Mouse (Mus musculus) lung, postnatal 0 days (tissue): ENCODE results near the gene Zfp825. TPM values are rescaled to one million over a fixed set of nuclear protein-coding genes. Genes with fewer than 3 reads are reported as not detected.
"Not testable (repeated sequence)": the region's sequence is repeated elsewhere in the genome, so short reads cannot be mapped to it uniquely, and the experiment has no call there.

ENCODE experiments used
- ATAC-seq: fragments of 200-750 bp; cut with Nextera tagmentation; 2 replicates; pipeline ENCODE4 v1.8.0; 2017; ENCODE audit warnings: moderate library complexity
- DNase-seq: peaks from one replicate; pipeline ENCODE4 v3.0.0-alpha.2; 2016; ENCODE audit warnings: low spot score
- H3K27ac ChIP-seq: fragments of 300-500 bp; sonication (generic); 2 replicates; pipeline ENCODE4 v1.5.1; 2014; ENCODE audit warnings: antibody characterized with exemption, mild to moderate bottlenecking, low read length, mixed read lengths
- H3K27me3 ChIP-seq: fragments of 300-500 bp; sonication (generic); replicated peaks from 2 replicates; pipeline ENCODE4 v1.6.1; 2014; ENCODE audit warnings: low read length, mixed read lengths; ENCODE audit not compliant: insufficient read depth
- H3K36me3 ChIP-seq: fragments of 300-500 bp; sonication (generic); 2 replicates; pipeline ENCODE4 v1.6.1; 2014; ENCODE audit warnings: low read length, mixed read lengths; ENCODE audit not compliant: insufficient read depth
- H3K4me1 ChIP-seq: fragments of 300-500 bp; sonication (generic); 2 replicates; pipeline ENCODE4 v1.6.1; 2014; ENCODE audit warnings: antibody characterized with exemption, low read depth, low read length, mixed read lengths; ENCODE audit not compliant: insufficient read depth
- H3K4me2 ChIP-seq: fragments of 300-500 bp; sonication (generic); replicated peaks from 2 replicates; pipeline ENCODE4 v1.6.1; 2014; ENCODE audit warnings: low read depth, mild to moderate bottlenecking, low read length, moderate library complexity, mixed read lengths
- H3K4me3 ChIP-seq: fragments of 300-500 bp; sonication (generic); 2 replicates; pipeline ENCODE4 v1.5.1; 2014; ENCODE audit warnings: low read depth, low read length
- H3K9ac ChIP-seq: fragments of 300-500 bp; sonication (generic); replicated peaks from 2 replicates; pipeline ENCODE4 v1.6.1; 2014; ENCODE audit warnings: low read depth, mild to moderate bottlenecking
- H3K9me3 ChIP-seq: fragments of 300-500 bp; sonication (generic); 2 replicates; pipeline ENCODE4 v1.6.1; 2016; ENCODE audit warnings: low read length, mixed read lengths
- CTCF ChIP-seq: IDR thresholded peaks from 2 replicates; pipeline ENCODE4 v1.5.1; 2016; ENCODE audit warnings: antibody characterized with exemption, mild to moderate bottlenecking
- EP300 ChIP-seq: IDR thresholded peaks from 2 replicates; pipeline ENCODE4 v1.6.1; 2016; ENCODE audit warnings: antibody characterized with exemption, mild to moderate bottlenecking, control low read depth
- WGBS: fragments of 180-500 bp; shearing (Covaris S2); extraction: QIAGEN DNeasy Blood & Tissue Kit; methylation state at CpG from one replicate; pipeline ENCODE4 v1.1.7; 2014; 5-methylcytosine and 5-hydroxymethylcytosine counted together
- polyA plus RNA-seq: library from polyadenylated mRNA; unstranded; fragments of >200 nt; fragmentation: Nextera tagmentation; extraction: Ambion mirVana; gene quantifications from 2 replicates; pipeline ENCODE4 v1.2.1, GENCODE M21; 2015

Gene Zfp825
- polyA plus RNA-seq, 1 experiment from 2014 or later = 14.9 TPM

DNA sequence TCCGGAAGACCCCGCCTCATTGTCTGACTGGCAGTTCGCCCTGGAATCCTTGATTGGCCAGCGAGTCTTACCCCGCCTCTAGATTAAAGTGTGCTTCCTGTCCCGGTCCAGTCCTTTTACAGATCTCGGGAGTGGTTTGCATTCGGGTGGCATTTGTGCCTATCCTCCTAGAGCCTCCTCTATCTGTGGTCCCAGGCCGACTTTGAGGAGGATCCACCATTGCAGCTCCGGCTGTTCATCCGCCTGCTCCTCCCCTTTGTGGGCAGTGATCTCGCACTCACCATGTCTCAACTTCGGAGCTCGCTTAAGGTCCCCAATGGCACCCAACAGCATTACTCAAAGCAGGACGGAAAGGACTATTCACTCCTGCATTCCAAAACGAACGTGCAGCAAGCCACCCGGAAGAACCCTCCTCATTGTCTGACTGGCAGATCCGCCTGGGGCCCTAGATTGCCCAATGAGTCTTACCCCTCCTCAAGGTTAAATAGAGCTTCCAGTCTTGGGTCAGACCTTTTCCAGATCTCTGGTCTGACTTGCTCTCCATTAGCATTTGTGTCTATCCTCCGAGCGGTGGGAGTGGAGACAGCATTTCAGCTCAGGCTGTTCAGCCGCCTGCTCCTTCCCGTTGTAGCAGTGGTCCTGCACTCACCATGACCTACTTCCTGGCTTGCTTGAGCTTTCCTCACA, 30.9 kb downstream of the Zfp825 start:
- Histone ChIP-seq H3K4me2 (peak overlapping the region; percentile 72), H3K9ac (peak overlapping the region; percentile 64), H3K9me3 (no peaks in the 10 kb centered on the region), H3K4me1 (no peaks in the 10 kb centered on the region), H3K27ac (peak overlapping the region; percentile 91), H3K4me3 (peak overlapping the region; percentile 54), H3K27me3 (no peaks in the 10 kb centered on the region), H3K36me3 (no peaks in the 10 kb centered on the region)
- DNase-seq (peak; percentile 96), ATAC-seq (peak; percentile 99)
- TF ChIP-seq CTCF = peak; percentile 10; the same call in 1 of the 2 replicates
- no peak for TF ChIP-seq EP300
- under 1% methylated on average over 23 of the region's 23 CpGs for WGBS

DNA sequence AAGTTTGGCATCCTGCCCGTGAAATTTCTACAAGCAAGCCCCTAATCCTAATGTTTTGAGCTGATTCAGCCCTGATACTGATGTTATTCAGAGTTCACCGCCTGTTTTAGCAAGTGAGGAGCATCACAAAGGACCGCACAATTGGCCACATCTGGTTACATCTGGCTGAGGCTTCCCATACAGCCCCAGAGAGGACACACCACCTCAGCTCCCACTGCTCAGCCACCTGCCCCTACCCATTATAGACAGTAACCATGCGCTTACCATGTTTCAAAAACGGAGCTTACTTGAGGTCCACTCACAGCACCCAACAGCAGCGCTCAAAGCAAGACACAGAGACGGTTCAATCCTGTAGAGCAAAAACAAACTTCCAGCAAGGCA, 31.5 kb downstream of the Zfp825 start:
- H3K27ac ChIP-seq = peak overlapping the region; percentile 59; the same call in 1 of the 2 replicates
- peak overlapping the region; percentile 54 for H3K4me3 ChIP-seq
- not testable (repeated sequence) for H3K4me1 ChIP-seq, H3K9me3 ChIP-seq, DNase-seq, H3K27me3 ChIP-seq, H3K36me3 ChIP-seq, ATAC-seq
- WGBS = 3% methylated on average over 7 of the region's 7 CpGs
- peak overlapping the region; percentile 64 for H3K9ac ChIP-seq
- peak overlapping the region; percentile 72 for H3K4me2 ChIP-seq

DNA sequence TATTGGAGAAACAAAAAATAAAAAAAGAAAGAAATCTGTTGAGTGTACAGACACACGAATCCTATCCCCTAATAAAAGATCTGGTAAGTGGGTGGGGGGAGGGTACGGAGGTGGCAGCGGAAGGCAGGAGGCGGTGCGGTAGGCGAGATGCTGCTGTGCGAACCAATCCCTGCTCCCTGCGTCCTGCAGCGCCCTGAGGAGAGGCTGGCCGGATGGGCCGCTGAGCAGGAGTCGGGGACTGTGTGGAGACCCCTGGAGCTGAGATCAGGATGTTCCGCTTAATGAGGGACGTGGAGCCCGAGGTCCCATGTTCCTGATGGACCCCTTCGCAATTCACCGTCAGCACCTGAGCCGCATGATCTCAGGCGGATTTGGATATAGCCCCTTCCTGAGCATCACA, 53.9 kb downstream of the Zfp825 start:
- TF ChIP-seq EP300 = no peak
- TF ChIP-seq CTCF = no peak
- Histone ChIP-seq H3K27me3 (no peaks in the 10 kb centered on the region), H3K9ac (no peak overlapping the region), H3K4me3 (no peak overlapping the region), H3K27ac (no peak overlapping the region), H3K9me3 (peaks cover 9% of the 10 kb centered on the region), H3K4me2 (no peak overlapping the region), H3K4me1 (no peaks in the 10 kb centered on the region), H3K36me3 (no peaks in the 10 kb centered on the region)
- WGBS = 30% methylated on average over 19 of the region's 19 CpGs
- no peak for ATAC-seq
- DNase-seq = no peak

Other genes with a start within 250 kb of the Zfp825 start
- 0.21 and 0.37 TPM in 2 replicates for gene Ahrr, start 201.7 kb downstream of the Zfp825 start, polyA plus RNA-seq
- 140 and 151 TPM in 2 replicates for gene Pdcd6, start 176.4 kb downstream of the Zfp825 start, polyA plus RNA-seq
- 141 and 162 TPM in 2 replicates for gene Sdha, start 143.7 kb downstream of the Zfp825 start, polyA plus RNA-seq
- 26.0 and 29.1 TPM in 2 replicates for gene Ccdc127, start 143.7 kb downstream of the Zfp825 start, polyA plus RNA-seq
- not detected in 2 replicates for gene Lrrc14b, start 130.0 kb downstream of the Zfp825 start, polyA plus RNA-seq
- 3.0 and 3.1 TPM in 2 replicates for gene Zfp72, start 103.2 kb downstream of the Zfp825 start, polyA plus RNA-seq
- gene Ftl1-ps1, start 94.3 kb downstream of the Zfp825 start, polyA plus RNA-seq = 120 and 125 TPM in 2 replicates
- 25.5 and 33.6 TPM in 2 replicates for gene Erap1, start 145.6 kb upstream of the Zfp825 start, polyA plus RNA-seq